Mouse (Mus musculus) CH12F3 (cell line): ENCODE data around the gene Lsg1.

Experiments
- in situ Hi-C: fragments of 300-500 bp; cut with MboI; formaldehyde crosslinking; loops from 2 replicates; pipeline ENCODE4 v1.14.3; 2020; ENCODE audit warnings: low sequenced_read_pairs

The Lsg1 gene

GRCm38 (mm10) chr16:30601046-30601832 lies 13.8 kb upstream of the Lsg1 start:
- in situ Hi-C loops: loop anchor here (10.0 kb wide), 1 partner anchor 74 kb away; no protein-coding TSS in a partner anchor

DNA sequence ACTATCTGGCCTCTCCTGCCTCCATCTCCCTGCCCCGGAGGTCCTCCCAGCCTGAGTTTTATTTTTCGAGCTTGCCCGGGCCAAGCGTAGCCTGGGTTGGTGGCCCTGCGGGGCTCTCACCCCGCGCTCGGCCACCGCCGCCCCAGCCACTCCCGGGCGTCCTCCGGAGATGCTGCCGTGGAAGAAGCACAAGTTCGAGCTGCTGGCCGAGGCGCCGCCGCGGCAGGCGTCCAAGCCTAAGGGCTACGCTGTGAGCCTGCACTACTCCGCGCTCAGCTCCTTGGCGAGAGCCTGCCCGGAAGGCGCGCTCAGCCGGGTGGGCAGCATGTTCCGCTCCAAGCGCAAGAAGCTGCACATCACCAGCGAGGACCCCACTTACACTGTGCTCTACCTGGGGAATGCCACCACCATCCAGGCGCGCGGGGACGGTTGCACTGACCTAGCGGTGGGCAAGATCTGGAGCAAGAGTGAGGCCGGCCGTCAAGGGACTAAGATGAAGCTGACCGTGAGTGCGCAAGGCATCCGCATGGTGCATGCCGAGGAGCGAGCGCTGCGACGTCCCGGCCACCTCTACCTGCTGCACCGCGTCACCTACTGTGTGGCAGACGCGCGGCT lies 13.1 kb upstream of the Lsg1 start:
- in situ Hi-C loops: loop anchor here (10.0 kb wide), 1 partner anchor 74 kb away; no protein-coding TSS in a partner anchor

DNA sequence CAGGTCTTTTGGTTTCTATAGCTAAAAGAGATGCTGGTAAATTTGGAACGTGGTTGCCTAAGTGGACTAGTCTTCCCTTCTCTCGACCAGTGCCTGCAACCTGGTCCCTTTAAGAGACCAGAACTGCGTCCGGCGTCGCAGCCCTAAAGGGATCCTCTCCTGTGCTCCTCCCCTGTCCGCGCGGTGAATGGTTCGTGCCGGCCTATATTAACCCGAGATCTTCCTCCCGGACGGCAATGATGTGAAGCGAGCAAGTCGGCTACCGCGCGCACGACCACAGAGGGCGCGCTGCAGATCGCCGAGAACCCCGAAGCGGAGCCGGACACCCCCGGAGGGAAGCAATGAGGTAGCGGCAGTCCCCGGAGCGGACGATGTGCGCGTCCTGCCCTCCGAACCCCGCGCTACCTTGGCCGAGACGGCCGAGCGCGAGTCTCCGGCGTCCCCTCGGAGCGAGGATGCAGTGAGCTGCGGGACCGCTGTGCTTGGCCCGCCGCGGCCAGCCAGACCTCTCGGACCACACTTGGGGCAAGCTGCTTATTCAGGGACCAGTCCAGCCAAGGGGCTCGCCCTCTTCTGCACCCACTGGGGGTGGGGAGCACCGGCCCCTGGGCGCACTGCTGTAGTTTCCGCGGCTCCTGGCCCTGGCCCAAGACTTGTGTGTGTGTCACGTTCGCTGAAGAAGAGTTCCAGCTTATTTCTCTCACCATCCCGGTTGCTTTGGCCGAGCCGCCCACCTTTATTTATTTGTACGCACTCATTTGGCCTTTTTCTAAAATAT lies 12.3 kb upstream of the Lsg1 start, which contains the start of gene Fam43a:
Fam43a (plus strand) TSS at position 233 of the 778 bp plus-strand sequence.
- in situ Hi-C loops: loop anchor here (10.0 to 25.0 kb wide), 3 partner anchors 75 to 763 kb away; no protein-coding TSS in a partner anchor

GRCm38 (mm10) chr16:30596959-30597681 lies 9.7 kb upstream of the Lsg1 start:
- in situ Hi-C loops: loop anchor here (10.0 to 25.0 kb wide), 2 partner anchors 378 to 765 kb away; no protein-coding TSS in a partner anchor

- in situ Hi-C loops: loop anchor here (10.0 to 25.0 kb wide), 2 partner anchors 379 to 766 kb away; no protein-coding TSS in a partner anchor
These were observed 8.6 kb upstream of the Lsg1 start for GRCm38 (mm10) chr16:30595835-30596557.

DNA sequence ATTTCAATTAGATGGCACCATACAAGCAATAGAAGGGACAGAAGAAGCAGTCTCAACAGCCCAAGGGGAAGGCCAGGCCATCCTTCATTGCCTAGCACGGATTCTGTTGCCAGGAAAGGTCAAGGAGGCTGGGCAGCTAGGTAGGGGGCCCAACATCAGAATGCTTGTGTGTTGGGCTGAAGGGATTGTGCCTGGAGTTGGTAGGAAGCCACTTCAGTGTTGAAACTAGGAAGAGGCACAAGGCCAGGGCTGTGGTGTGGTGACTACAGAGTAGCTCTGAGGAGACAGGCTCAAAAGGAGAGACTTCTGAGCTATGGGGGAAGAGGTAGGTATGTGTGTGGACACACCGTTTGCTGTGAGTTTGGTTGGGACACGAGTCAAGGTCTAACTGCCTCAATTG lies 8.0 kb upstream of the Lsg1 start:
- in situ Hi-C loops: loop anchor here (10.0 to 25.0 kb wide), 2 partner anchors 379 to 767 kb away; no protein-coding TSS in a partner anchor

- in situ Hi-C loops: loop anchor here (10.0 to 25.0 kb wide), 2 partner anchors 383 to 770 kb away; no protein-coding TSS in a partner anchor
These were observed 4.6 kb upstream of the Lsg1 start for GRCm38 (mm10) chr16:30591990-30592389.

DNA sequence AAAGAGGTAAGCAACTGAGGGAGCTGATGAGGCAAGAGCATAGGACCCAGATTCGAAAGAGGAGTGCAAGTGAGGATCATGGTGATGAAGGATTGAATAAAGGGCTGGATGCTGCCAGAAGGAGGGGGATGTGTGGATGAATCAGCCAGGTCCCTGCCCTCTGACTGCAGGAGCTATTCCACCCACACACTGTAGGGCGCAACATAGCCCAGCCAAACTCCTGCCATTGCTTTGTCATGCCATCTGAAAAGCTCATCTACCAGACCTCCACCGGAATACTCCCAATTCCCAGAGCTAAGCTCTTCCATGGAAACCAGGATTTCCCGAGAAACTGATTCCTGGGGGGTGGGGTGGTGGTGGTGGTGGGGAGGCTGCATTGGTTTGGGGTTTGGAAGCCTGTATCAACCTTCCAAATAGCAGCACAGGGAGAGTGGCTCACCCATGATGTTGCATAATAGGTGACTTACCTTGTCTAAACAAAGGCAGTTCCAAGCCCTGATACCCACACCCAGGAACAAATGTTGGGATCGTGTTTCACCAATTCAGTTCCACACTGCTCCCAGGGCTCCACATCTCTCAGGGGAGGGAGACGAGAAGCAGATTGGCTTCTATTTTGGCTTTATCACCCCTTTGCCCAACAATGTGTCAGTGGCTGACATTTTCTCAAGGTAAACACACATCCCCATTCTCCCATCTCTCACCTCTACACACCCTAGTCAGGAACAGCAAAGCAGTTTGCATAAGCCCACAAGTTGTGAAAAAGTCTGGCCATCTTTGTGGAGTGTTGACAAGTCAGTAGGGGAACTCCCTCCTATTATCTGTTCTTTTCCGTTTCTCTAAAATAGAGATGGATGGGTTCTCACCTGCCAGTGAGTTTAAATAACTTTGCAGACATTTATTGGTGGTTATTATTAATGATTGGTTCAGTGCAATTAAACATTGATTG lies 3.1 kb upstream of the Lsg1 start:
- in situ Hi-C loops: loop anchor here (10.0 to 25.0 kb wide), 2 partner anchors 384 to 772 kb away; no protein-coding TSS in a partner anchor

- in situ Hi-C loops: loop anchor here (5.0 to 25.0 kb wide), 2 partner anchors 485 to 775 kb away; no protein-coding TSS in a partner anchor
These were observed 378 bp downstream of the Lsg1 start for GRCm38 (mm10) chr16:30586935-30587493.

- in situ Hi-C loops: loop anchor here (25.0 kb wide), 1 partner anchor 782 kb away; no protein-coding TSS in a partner anchor
These were observed 6.6 kb downstream of the Lsg1 start for GRCm38 (mm10) chr16:30580765-30581164.

GRCm38 (mm10) chr16:30576392-30576791 lies 11.0 kb downstream of the Lsg1 start:
- in situ Hi-C loops: loop anchor here (25.0 kb wide), 1 partner anchor 786 kb away; no protein-coding TSS in a partner anchor

DNA sequence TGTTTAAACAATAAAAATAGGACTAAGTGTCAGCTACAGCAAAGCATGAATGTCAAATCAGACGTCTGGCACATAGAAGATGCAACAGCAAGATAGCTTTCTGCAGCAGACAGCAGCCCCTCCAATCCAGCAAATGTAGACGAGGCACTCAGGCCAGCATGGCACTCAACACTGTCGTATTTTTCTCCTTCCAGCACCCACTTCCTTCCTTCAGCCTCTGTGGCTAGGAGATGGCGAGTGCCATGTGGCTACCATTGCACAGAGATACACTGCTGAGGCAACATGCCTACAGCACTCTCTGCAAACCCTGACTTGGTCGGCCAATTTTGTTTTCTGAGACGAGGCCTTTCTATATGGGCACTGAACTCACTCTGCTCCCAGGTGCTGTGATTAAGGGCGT lies 11.6 kb downstream of the Lsg1 start:
- in situ Hi-C loops: loop anchor here (25.0 kb wide), 1 partner anchor 786 kb away; no protein-coding TSS in a partner anchor

- in situ Hi-C loops: no loop called here
These were observed 15.2 kb downstream of the Lsg1 start for GRCm38 (mm10) chr16:30572239-30572638.

DNA sequence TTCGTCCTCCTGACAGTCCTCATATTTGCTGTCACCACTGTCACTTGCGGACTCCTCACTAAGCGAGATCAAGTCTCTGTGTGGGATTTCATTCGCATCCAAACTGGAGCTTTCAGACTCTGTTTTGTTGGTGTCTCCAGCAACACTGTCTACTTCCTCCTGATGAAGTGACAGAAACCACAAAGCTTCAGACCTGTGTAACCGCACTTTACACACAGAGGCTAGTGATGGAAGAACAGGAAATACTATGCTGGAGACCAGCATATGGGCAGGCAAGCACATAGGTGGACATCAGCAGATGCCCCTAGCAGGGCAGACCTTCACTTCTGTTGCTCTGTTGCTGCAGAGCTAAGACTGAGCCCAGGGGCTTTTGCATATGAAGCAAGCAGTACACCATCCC lies 16.0 kb downstream of the Lsg1 start:
- in situ Hi-C loops: no loop called here

GRCm38 (mm10) chr16:30570173-30570572 lies 17.2 kb downstream of the Lsg1 start:
- in situ Hi-C loops: no loop called here

- in situ Hi-C loops: no loop called here
These were observed 21.8 kb downstream of the Lsg1 start for GRCm38 (mm10) chr16:30565631-30566030.

DNA sequence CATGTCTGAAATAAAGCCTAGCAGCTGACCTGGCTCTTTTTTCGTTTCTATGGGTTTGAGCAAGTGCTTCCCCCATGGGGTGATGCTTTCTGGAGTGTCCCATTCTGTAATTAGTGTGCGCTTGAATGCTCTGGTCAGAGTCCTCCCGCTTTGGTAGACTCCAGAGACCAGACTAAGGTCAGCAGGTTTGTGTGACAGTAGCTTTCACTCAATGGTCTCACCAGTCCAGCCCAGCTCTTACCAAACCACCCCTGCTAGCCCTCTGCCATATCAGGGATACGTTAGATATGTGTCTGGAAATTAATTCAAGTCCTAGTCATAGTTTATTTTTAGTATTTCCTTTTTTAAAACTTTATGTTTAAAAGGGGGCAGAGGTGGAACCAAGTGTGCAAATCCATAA lies 26.8 kb downstream of the Lsg1 start:
- in situ Hi-C loops: no loop called here
